Mouse (Mus musculus): ENCODE results near the gene Baiap2l2. TPM values are rescaled to one million over a fixed set of nuclear protein-coding genes. Genes with fewer than 3 reads are reported as not detected.

The Baiap2l2 gene
- polyA plus RNA-seq, 1 experiment from 2014 or later: 7.3 TPM

DNA sequence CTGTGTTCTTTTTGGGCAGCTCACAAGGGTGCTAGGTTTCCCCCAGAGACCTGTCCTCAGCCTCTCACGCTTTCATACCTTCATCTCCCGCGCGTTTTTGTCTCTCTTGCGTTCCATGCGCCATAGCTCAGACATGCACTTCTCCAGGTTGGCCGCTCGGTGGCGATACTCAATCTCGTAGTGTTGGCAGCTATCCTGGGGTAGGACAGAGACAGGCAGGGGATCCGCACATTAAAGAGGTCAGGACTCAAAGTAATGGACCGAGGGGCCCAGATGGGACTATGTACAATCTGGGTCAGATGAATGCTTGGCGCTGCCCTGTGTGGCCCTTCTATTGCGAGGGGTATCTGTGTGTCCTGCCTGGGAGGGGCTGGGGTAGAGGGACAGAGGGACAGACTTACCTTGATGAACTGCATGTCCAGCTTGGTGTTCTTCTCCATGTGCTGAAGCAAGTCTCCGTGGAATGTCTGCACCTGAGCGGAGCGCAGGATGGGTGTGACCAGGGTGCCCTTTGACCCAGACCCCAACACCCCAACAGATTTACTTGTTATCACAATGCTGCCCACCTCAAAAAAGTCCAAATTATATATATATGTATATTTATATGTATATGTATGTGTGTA lies 14.1 kb downstream of the Baiap2l2 start:
- peak overlapping the region; percentile 61 for H3K9ac ChIP-seq (ENCODE audit: low read length)
- 12% methylated on average over 17 of the region's 17 CpGs for WGBS
- 0 out of 2 replicates have a peak, but pooled peaks have one; percentile 7 for ATAC-seq (ENCODE audit: insufficient read depth, low FRiP score)

DNA sequence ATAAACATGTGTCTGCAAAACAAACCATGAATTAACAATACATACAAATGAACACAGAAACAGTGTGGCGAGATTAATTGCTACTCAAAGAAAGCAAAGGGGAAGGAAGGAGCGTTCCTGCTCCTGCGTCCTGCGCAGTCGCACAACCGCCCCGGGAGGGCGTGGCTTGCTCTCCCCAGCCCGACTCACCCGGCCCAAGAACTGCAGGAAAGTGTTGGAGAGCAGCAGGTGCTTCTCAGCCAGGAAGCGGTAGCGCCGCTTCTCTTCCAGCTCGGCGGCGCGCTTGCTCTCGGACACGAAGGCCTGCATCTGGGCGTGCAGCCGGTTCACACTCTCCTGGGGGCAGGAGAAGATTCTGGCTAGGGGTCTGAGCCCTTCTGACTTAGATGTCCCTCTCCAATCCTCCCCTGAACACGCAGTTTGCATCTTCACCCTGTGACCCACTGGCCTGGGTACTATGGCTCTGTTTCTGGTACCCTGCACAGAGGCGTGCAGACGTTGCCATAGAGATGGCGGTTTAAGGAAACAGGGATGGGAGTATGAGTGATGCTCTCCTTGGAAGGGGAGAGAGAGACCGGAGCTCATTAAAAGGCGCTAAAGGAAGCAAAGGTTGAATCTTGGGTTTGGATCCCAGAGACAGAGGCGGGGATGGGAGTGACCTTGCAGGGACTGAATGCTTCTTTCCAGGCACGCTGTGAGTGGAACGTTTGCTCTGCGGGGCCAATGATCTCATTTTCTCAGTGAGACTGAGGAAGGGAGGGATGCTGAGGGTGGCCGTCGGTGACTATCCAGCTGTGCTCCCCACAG lies 14.8 kb downstream of the Baiap2l2 start:
- Histone ChIP-seq H3K27ac (ENCODE audit: low read length) (peak overlapping the region; percentile 60), H3K4me2 (ENCODE audit: low read depth, low read length) (peak overlapping the region; percentile 67), H3K9ac (ENCODE audit: low read length) (peak overlapping the region; percentile 61), H3K36me3 (ENCODE audit: control insufficient read depth, insufficient read depth, low read length) (no peaks in the 10 kb centered on the region), H3K4me3 (replicated peaks; ENCODE audit: low read length) (peak overlapping the region; percentile 41), H3K9me3 (replicated peaks; ENCODE audit: control insufficient read depth, low read length) (no peaks in the 10 kb centered on the region), H3K4me1 (ENCODE audit: control insufficient read depth, insufficient read depth, low read length) (peaks cover 12% of the 10 kb centered on the region), H3K27me3 (ENCODE audit: control insufficient read depth, insufficient read depth, low read length) (no peaks in the 10 kb centered on the region)
- peak; percentile 72; the same call in 1 of the 2 replicates for ATAC-seq (ENCODE audit: insufficient read depth, low FRiP score)
- 3% methylated on average over 33 of the region's 33 CpGs for WGBS

More for the DNA sequence above, 14.1 kb downstream of the Baiap2l2 start:
- no peaks in the 10 kb centered on the region for H3K27me3 ChIP-seq (ENCODE audit: control insufficient read depth, insufficient read depth, low read length)
- no peaks in the 10 kb centered on the region for H3K9me3 ChIP-seq (replicated peaks; ENCODE audit: control insufficient read depth, low read length)
- no peak overlapping the region for H3K27ac ChIP-seq (ENCODE audit: low read length)
- peak overlapping the region; percentile 67 for H3K4me2 ChIP-seq (ENCODE audit: low read depth, low read length)
- H3K4me1 ChIP-seq (ENCODE audit: control insufficient read depth, insufficient read depth, low read length): peaks cover 12% of the 10 kb centered on the region
- peak overlapping the region; percentile 41 for H3K4me3 ChIP-seq (replicated peaks; ENCODE audit: low read length)
- no peaks in the 10 kb centered on the region for H3K36me3 ChIP-seq (ENCODE audit: control insufficient read depth, insufficient read depth, low read length)

- WGBS: 21% methylated on average over 1 of the region's 1 CpGs
- no peaks in the 10 kb centered on the region for H3K9me3 ChIP-seq (replicated peaks; ENCODE audit: control insufficient read depth, low read length)
- H3K9ac ChIP-seq (ENCODE audit: low read length): no peak overlapping the region
- H3K27me3 ChIP-seq (ENCODE audit: control insufficient read depth, insufficient read depth, low read length): no peaks in the 10 kb centered on the region
- peaks cover 12% of the 10 kb centered on the region for H3K4me1 ChIP-seq (ENCODE audit: control insufficient read depth, insufficient read depth, low read length)
- no peak overlapping the region for H3K27ac ChIP-seq (ENCODE audit: low read length)
- no peak overlapping the region for H3K4me2 ChIP-seq (ENCODE audit: low read depth, low read length)
- ATAC-seq (ENCODE audit: insufficient read depth, low FRiP score): no peak
- no peak overlapping the region for H3K4me3 ChIP-seq (replicated peaks; ENCODE audit: low read length)
- no peaks in the 10 kb centered on the region for H3K36me3 ChIP-seq (ENCODE audit: control insufficient read depth, insufficient read depth, low read length)
Observed at GRCm38 (mm10) chr15:79268521-79268920, 16.8 kb downstream of the Baiap2l2 start.

GRCm38 (mm10) chr15:79265384-79265783 lies 20.0 kb downstream of the Baiap2l2 start:
- Histone ChIP-seq H3K4me2 (ENCODE audit: low read depth, low read length) (no peak overlapping the region), H3K36me3 (ENCODE audit: control insufficient read depth, insufficient read depth, low read length) (no peaks in the 10 kb centered on the region), H3K27me3 (ENCODE audit: control insufficient read depth, insufficient read depth, low read length) (peaks cover 16% of the 10 kb centered on the region; the same call in 1 of the 2 replicates), H3K27ac (ENCODE audit: low read length) (no peak overlapping the region), H3K4me3 (replicated peaks; ENCODE audit: low read length) (no peak overlapping the region), H3K9me3 (replicated peaks; ENCODE audit: control insufficient read depth, low read length) (no peaks in the 10 kb centered on the region), H3K4me1 (ENCODE audit: control insufficient read depth, insufficient read depth, low read length) (peaks cover 8% of the 10 kb centered on the region), H3K9ac (ENCODE audit: low read length) (no peak overlapping the region)
- no peak for ATAC-seq (ENCODE audit: insufficient read depth, low FRiP score)
- 52% methylated on average over 4 of the region's 4 CpGs for WGBS

DNA sequence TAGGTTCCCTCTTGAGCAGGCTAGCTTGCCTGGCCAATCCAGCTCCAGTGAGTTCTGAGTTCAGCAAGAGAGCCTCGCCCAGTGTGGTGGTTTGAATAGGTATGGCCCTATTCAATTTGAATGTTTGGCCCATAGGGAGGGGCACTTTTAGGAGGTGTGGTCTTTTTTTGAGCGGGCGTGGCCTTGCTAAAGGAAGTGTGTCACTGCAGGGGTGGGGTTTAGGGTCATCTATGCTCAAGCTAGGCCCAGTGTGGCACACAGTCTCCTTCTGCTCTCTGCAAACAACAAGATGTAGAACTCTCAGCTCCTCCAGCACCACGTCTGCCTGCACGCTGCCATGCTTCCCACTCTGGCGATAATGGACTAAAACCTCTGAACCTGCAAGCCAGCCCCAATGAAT lies 21.6 kb downstream of the Baiap2l2 start:
- no peak overlapping the region for H3K9ac ChIP-seq (ENCODE audit: low read length)
- no peak for ATAC-seq (ENCODE audit: insufficient read depth, low FRiP score)
- no peak overlapping the region for H3K27ac ChIP-seq (ENCODE audit: low read length)
- H3K9me3 ChIP-seq (replicated peaks; ENCODE audit: control insufficient read depth, low read length): no peaks in the 10 kb centered on the region
- no peaks in the 10 kb centered on the region for H3K36me3 ChIP-seq (ENCODE audit: control insufficient read depth, insufficient read depth, low read length)
- peaks cover 7% of the 10 kb centered on the region; the same call in 1 of the 2 replicates for H3K4me1 ChIP-seq (ENCODE audit: control insufficient read depth, insufficient read depth, low read length)
- peaks cover 23% of the 10 kb centered on the region; the same call in 1 of the 2 replicates for H3K27me3 ChIP-seq (ENCODE audit: control insufficient read depth, insufficient read depth, low read length)
- WGBS: 88% methylated on average over 6 of the region's 6 CpGs
- no peak overlapping the region for H3K4me2 ChIP-seq (ENCODE audit: low read depth, low read length)
- H3K4me3 ChIP-seq (replicated peaks; ENCODE audit: low read length): no peak overlapping the region

DNA sequence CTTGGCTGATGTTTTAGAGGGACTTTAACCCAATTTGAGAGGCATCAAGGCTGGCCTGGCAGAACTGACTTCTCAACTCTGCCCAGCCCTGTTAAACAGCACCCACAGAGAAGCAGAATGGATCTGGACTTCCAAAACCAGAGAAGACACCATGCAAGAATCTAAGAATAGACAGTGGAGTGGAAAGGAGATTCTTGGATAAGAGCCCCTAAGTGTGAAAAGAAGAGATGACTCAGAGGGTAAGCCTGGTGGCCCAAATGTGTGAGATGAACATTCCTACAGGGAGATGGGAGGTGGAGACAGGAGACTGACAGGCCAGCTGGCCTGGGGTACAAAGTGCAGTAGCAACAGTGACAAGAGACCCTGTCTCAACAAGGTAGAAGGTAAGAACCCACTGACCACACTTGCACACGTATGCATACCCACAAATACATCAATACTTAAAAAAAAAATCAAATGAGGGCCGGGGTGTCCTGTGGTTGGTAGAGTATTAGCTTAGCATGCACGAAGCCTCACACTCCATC lies 22.5 kb downstream of the Baiap2l2 start:
- Histone ChIP-seq H3K27ac (ENCODE audit: low read length) (no peak overlapping the region), H3K9me3 (replicated peaks; ENCODE audit: control insufficient read depth, low read length) (no peaks in the 10 kb centered on the region), H3K9ac (ENCODE audit: low read length) (no peak overlapping the region), H3K27me3 (ENCODE audit: control insufficient read depth, insufficient read depth, low read length) (peaks cover 23% of the 10 kb centered on the region; the same call in 1 of the 2 replicates), H3K36me3 (ENCODE audit: control insufficient read depth, insufficient read depth, low read length) (no peaks in the 10 kb centered on the region), H3K4me2 (ENCODE audit: low read depth, low read length) (no peak overlapping the region), H3K4me3 (replicated peaks; ENCODE audit: low read length) (no peak overlapping the region), H3K4me1 (ENCODE audit: control insufficient read depth, insufficient read depth, low read length) (peaks cover 7% of the 10 kb centered on the region; the same call in 1 of the 2 replicates)
- WGBS: 91% methylated on average over 3 of the region's 3 CpGs
- ATAC-seq (ENCODE audit: insufficient read depth, low FRiP score): no peak

GRCm38 (mm10) chr15:79262375-79262774 lies 23.0 kb downstream of the Baiap2l2 start:
- Histone ChIP-seq H3K27me3 (ENCODE audit: control insufficient read depth, insufficient read depth, low read length) (peaks cover 23% of the 10 kb centered on the region; the same call in 1 of the 2 replicates), H3K27ac (ENCODE audit: low read length) (no peak overlapping the region), H3K9ac (ENCODE audit: low read length) (no peak overlapping the region), H3K36me3 (ENCODE audit: control insufficient read depth, insufficient read depth, low read length) (no peaks in the 10 kb centered on the region), H3K4me2 (ENCODE audit: low read depth, low read length) (peak overlapping the region; percentile 99), H3K4me3 (replicated peaks; ENCODE audit: low read length) (no peak overlapping the region), H3K4me1 (ENCODE audit: control insufficient read depth, insufficient read depth, low read length) (peaks cover 7% of the 10 kb centered on the region; the same call in 1 of the 2 replicates), H3K9me3 (replicated peaks; ENCODE audit: control insufficient read depth, low read length) (no peaks in the 10 kb centered on the region)
- WGBS: 21% methylated on average over 13 of the region's 13 CpGs
- ATAC-seq (ENCODE audit: insufficient read depth, low FRiP score): no peak

DNA sequence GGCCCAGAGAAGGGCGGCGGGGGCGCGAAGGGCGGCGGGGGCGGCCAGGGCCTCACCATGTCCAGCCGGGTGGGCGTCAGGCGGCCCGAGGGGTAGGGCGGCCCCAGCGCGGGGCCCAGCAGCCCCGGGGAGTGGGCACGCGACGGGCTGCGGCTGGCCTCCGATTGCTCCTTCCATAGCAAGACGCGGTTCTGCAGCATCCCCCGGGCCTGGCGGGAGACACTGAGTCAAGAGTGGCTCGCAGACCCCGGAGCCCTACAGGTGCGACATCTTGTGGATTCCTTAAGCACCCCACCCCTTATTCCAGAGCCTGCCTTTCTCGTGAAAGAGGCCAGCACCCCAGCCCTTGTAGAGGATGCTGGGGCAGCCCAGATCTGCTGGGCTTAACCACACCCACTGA lies 23.6 kb downstream of the Baiap2l2 start:
- H3K36me3 ChIP-seq (ENCODE audit: control insufficient read depth, insufficient read depth, low read length): no peaks in the 10 kb centered on the region
- no peaks in the 10 kb centered on the region for H3K9me3 ChIP-seq (replicated peaks; ENCODE audit: control insufficient read depth, low read length)
- peaks cover 7% of the 10 kb centered on the region; the same call in 1 of the 2 replicates for H3K4me1 ChIP-seq (ENCODE audit: control insufficient read depth, insufficient read depth, low read length)
- ATAC-seq (ENCODE audit: insufficient read depth, low FRiP score): peak; percentile 32; the same call in 1 of the 2 replicates
- H3K4me2 ChIP-seq (ENCODE audit: low read depth, low read length): peak overlapping the region; percentile 99
- peaks cover 23% of the 10 kb centered on the region; the same call in 1 of the 2 replicates for H3K27me3 ChIP-seq (ENCODE audit: control insufficient read depth, insufficient read depth, low read length)
- H3K27ac ChIP-seq (ENCODE audit: low read length): no peak overlapping the region
- H3K4me3 ChIP-seq (replicated peaks; ENCODE audit: low read length): peak overlapping the region; percentile 63
- under 1% methylated on average over 24 of the region's 28 CpGs for WGBS
- H3K9ac ChIP-seq (ENCODE audit: low read length): peak overlapping the region; percentile 77
